Mouse (Mus musculus) CH12.LX (cell line): Measurements from ENCODE around the gene Rpl36. TPM values are rescaled to one million over a fixed set of nuclear protein-coding genes. Genes with fewer than 3 reads are reported as not detected.

ENCODE experiments used
- DNase-seq: peaks from one replicate; pipeline ENCODE4 v3.0.0-alpha.2; 2013; ENCODE audit errors: extremely low read depth
- H3K27ac ChIP-seq: 2 replicates; pipeline ENCODE4 v1.5.1; 2012; ENCODE audit warnings: low read depth, mild to moderate bottlenecking, control low read depth, moderate library complexity; ENCODE audit not compliant: insufficient read depth
- H3K27me3 ChIP-seq: replicated peaks from 2 replicates; pipeline ENCODE3; 2012; ENCODE audit warnings: inconsistent platforms
- H3K36me3 ChIP-seq, 2 experiments: replicated peaks in 1 of 2; 2 replicates each; pipeline versions ENCODE3 to v1.6.1; 2012; ENCODE audit warnings: inconsistent platforms in 1 of 2, low read length in 1 of 2, mild to moderate bottlenecking in 1 of 2, mixed read lengths in 1 of 2, moderate library complexity in 1 of 2; ENCODE audit not compliant: control insufficient read depth in 1 of 2, insufficient read depth in 1 of 2
- H3K4me1 ChIP-seq, 2 experiments: 2 replicates each; pipeline ENCODE4 v1.6.1; 2012; ENCODE audit warnings: inconsistent platforms in 1 of 2, moderate library complexity in 1 of 2; ENCODE audit not compliant: insufficient read depth in 2 of 2, control insufficient read depth in 1 of 2
- H3K4me2 ChIP-seq: 2 replicates; pipeline ENCODE4 v1.6.1; 2012; ENCODE audit warnings: low read depth, mild to moderate bottlenecking, control low read depth; ENCODE audit not compliant: poor library complexity, insufficient read depth, severe bottlenecking
- H3K4me3 ChIP-seq, 3 experiments: fragments of 150-350 bp in 1 of 3; sonication (generic) in 1 of 3; replicated peaks in 1 of 3; 2 replicates each; pipeline versions ENCODE3 to v1.5.1; 2011 to 2012; ENCODE audit warnings: low read depth in 2 of 3, low read length in 2 of 3, mild to moderate bottlenecking in 2 of 3, moderate library complexity in 2 of 3, control low read depth in 1 of 3, improper control_type of control experiment in 1 of 3, inconsistent platforms in 1 of 3, mixed read lengths in 1 of 3; ENCODE audit not compliant: poor library complexity in 1 of 3
- H3K79me2 ChIP-seq: replicated peaks from 2 replicates; pipeline ENCODE4 v1.6.1; 2012; ENCODE audit warnings: mild to moderate bottlenecking, moderate library complexity; ENCODE audit not compliant: control insufficient read depth, poor library complexity, insufficient read depth, severe bottlenecking; ENCODE audit errors: extremely low read depth
- H3K9ac ChIP-seq: 2 replicates; pipeline ENCODE4 v1.6.1; 2012; ENCODE audit warnings: low read depth, mild to moderate bottlenecking, control low read depth, moderate library complexity; ENCODE audit not compliant: insufficient read depth
- H3K9me3 ChIP-seq: replicated peaks from 2 replicates; pipeline ENCODE3; 2012; ENCODE audit warnings: low read length, inconsistent platforms, mixed read lengths
- ELF1 ChIP-seq: IDR thresholded peaks from 2 replicates; pipeline ENCODE4 v1.6.1; 2014; ENCODE audit warnings: low read depth, mild to moderate bottlenecking, inconsistent platforms, low read length, improper control_type of control experiment
- EP300 ChIP-seq: IDR thresholded peaks from 2 replicates; pipeline ENCODE4 v1.6.1; 2011; ENCODE audit warnings: low read length, improper control_type of control experiment
- GABPA ChIP-seq: IDR thresholded peaks from 2 replicates; pipeline ENCODE4 v1.6.1; 2012; ENCODE audit warnings: low read depth, low read length, improper control_type of control experiment, inconsistent platforms; ENCODE audit not compliant: insufficient replicate concordance
- JUN ChIP-seq: IDR thresholded peaks from 2 replicates; pipeline ENCODE4 v1.6.1; 2011; ENCODE audit warnings: low read depth, mild to moderate bottlenecking, low read length, improper control_type of control experiment, moderate library complexity; ENCODE audit not compliant: insufficient read depth
- MAFK ChIP-seq: IDR thresholded peaks from 2 replicates; pipeline ENCODE4 v1.6.1; 2011; ENCODE audit warnings: low read length, improper control_type of control experiment; ENCODE audit not compliant: insufficient replicate concordance
- MXI1 ChIP-seq: IDR thresholded peaks from 2 replicates; pipeline ENCODE4 v1.6.1; 2011; ENCODE audit warnings: mild to moderate bottlenecking, low read depth, low read length, improper control_type of control experiment
- NELFE ChIP-seq: IDR thresholded peaks from 2 replicates; pipeline ENCODE4 v1.6.1; 2011; ENCODE audit warnings: low read depth, low read length, improper control_type of control experiment
- POLR2AphosphoS2 ChIP-seq: IDR thresholded peaks from 2 replicates; pipeline ENCODE4 v1.6.1; 2011; ENCODE audit warnings: low read depth, low read length, improper control_type of control experiment
- RAD21 ChIP-seq: IDR thresholded peaks from 2 replicates; pipeline ENCODE4 v1.6.1; 2011; ENCODE audit warnings: low read depth, mild to moderate bottlenecking, low read length, improper control_type of control experiment, moderate library complexity
- SMC3 ChIP-seq: IDR thresholded peaks from 2 replicates; pipeline ENCODE4 v1.6.1; 2011; ENCODE audit warnings: low read depth, low read length, improper control_type of control experiment
- TBP ChIP-seq: conservative IDR thresholded peaks from 2 replicates; pipeline ENCODE4 v1.6.1; 2011; ENCODE audit warnings: low read depth, low read length, improper control_type of control experiment
- USF2 ChIP-seq: conservative IDR thresholded peaks from 2 replicates; pipeline ENCODE4 v1.6.1; 2011; ENCODE audit warnings: low read depth, low read length, improper control_type of control experiment
- ZC3H11A ChIP-seq: IDR thresholded peaks from 2 replicates; pipeline ENCODE4 v1.6.1; 2012; ENCODE audit warnings: low read depth, mild to moderate bottlenecking, inconsistent platforms, low read length, improper control_type of control experiment
- ZMIZ1 ChIP-seq: IDR thresholded peaks from 2 replicates; pipeline ENCODE4 v1.6.1; 2012; ENCODE audit warnings: low read depth, mild to moderate bottlenecking, inconsistent platforms, low read length, improper control_type of control experiment
- dilution Hi-C: fragments of 300-500 bp; cut with MboI; formaldehyde crosslinking; loops from 2 replicates; pipeline ENCODE4 v1.14.3; 2020; ENCODE audit warnings: low sequenced_read_pairs; ENCODE audit not compliant: extremely low pct_unique_long_range_greater_than_20kb, extremely low pct_ligation_motif_present
- in situ Hi-C: fragments of 300-500 bp; cut with MboI; formaldehyde crosslinking; loops from 3 replicates; pipeline ENCODE4 v1.14.3; 2019; ENCODE audit warnings: low sequenced_read_pairs, low pct_ligation_motif_present, low pct_unique_long_range_greater_than_20kb, mixed read lengths
- polyA plus RNA-seq: library from polyadenylated mRNA; unstranded; fragments of >175 nt; gene quantifications from 2 replicates; pipeline ENCODE4 v1.2.1, GENCODE M21; 2012; ENCODE audit warnings: low read depth; ENCODE audit not compliant: insufficient read length
- total RNA-seq, 2 experiments: library from RNA; depleted of rRNA; stranded (reverse); fragments of 300-350 nt in 1 of 2; fragments of >200 nt in 1 of 2; gene quantifications; 2 replicates each; pipeline ENCODE4 v1.2.3; 2012 to 2014

Gene Rpl36
- total and polyA plus RNA-seq, 3 experiments: 1,364 to 4,995 (median 1,734) TPM

GRCm38 (mm10) chr17:56566293-56566692, 46.9 kb upstream of the Rpl36 start:
- no peak for DNase-seq
- in situ Hi-C loops: loop anchor here (5.0 kb wide), 1 partner anchor 96 kb away; no protein-coding TSS in a partner anchor
- no peaks in the 10 kb centered on the region for H3K79me2 ChIP-seq
- no peak overlapping the region for H3K9ac ChIP-seq
- no peaks in the 10 kb centered on the region for H3K27me3 ChIP-seq
- TF ChIP-seq NELFE (no peak), JUN (no peak), MAFK (no peak), TBP (no peak), SMC3 (no peak), USF2 (no peak), ELF1 (no peak), GABPA (no peak), RAD21 (no peak), ZC3H11A (no peak), MXI1 (no peak), ZMIZ1 (no peak)
- no peaks in the 10 kb centered on the region for H3K4me1 ChIP-seq
- dilution Hi-C loops: no loop called here
- no peaks in the 10 kb centered on the region for H3K9me3 ChIP-seq
- H3K36me3 ChIP-seq: peaks cover 95 to 99% of the 10 kb centered on the region in 2 experiments
- no peak overlapping the region for H3K4me3 ChIP-seq
- H3K27ac ChIP-seq: no peak overlapping the region
- no peak overlapping the region for H3K4me2 ChIP-seq

- H3K4me2 ChIP-seq: no peak overlapping the region
- TF ChIP-seq EP300: no peak
- H3K9ac ChIP-seq: no peak overlapping the region
- no peak overlapping the region for H3K27ac ChIP-seq
- H3K4me1 ChIP-seq: no peaks in the 10 kb centered on the region
- in situ Hi-C loops: loop anchor here (5.0 kb wide), 1 partner anchor 95 kb away; no protein-coding TSS in a partner anchor
- H3K79me2 ChIP-seq: no peaks in the 10 kb centered on the region
- DNase-seq: no peak
- H3K36me3 ChIP-seq: peaks cover 95 to 99% of the 10 kb centered on the region in 2 experiments
- dilution Hi-C loops: no loop called here
- H3K9me3 ChIP-seq: no peaks in the 10 kb centered on the region
- H3K4me3 ChIP-seq: no peak overlapping the region
- H3K27me3 ChIP-seq: no peaks in the 10 kb centered on the region
Measured at GRCm38 (mm10) chr17:56566918-56567317, 46.3 kb upstream of the Rpl36 start.

- H3K36me3 ChIP-seq: peaks cover 92 to 99% of the 10 kb centered on the region in 2 experiments
- dilution Hi-C loops: no loop called here
Measured at GRCm38 (mm10) chr17:56567370-56567769, 45.8 kb upstream of the Rpl36 start.

More at GRCm38 (mm10) chr17:56567370-56567769, 45.8 kb upstream of the Rpl36 start:
- in situ Hi-C loops: loop anchor here (5.0 kb wide), 1 partner anchor 95 kb away; no protein-coding TSS in a partner anchor
- Histone ChIP-seq H3K4me1 (no peaks in the 10 kb centered on the region), H3K27me3 (no peaks in the 10 kb centered on the region)
- TF ChIP-seq POLR2AphosphoS2: no peak
- TF ChIP-seq, all 38 proteins: peak for 0
- H3K79me2 ChIP-seq: no peaks in the 10 kb centered on the region
- H3K9ac ChIP-seq: no peak overlapping the region
- no peak overlapping the region for H3K4me3 ChIP-seq
- DNase-seq: no peak
- no peak overlapping the region for H3K27ac ChIP-seq
- H3K9me3 ChIP-seq: no peaks in the 10 kb centered on the region
- no peak overlapping the region for H3K4me2 ChIP-seq
